Mouse (Mus musculus) adrenal gland, postnatal 10 days (tissue): ENCODE measurements around the gene Magi2. TPM values are rescaled to one million over a fixed set of nuclear protein-coding genes. Genes with fewer than 3 reads are reported as not detected.
"Not testable (repeated sequence)": the region's sequence is repeated elsewhere in the genome, so short reads cannot be mapped to it uniquely, and the experiment has no call there.

Experiments
- DNase-seq: peaks from one replicate; pipeline ENCODE4 v3.0.0; 2021; ENCODE audit warnings: mixed read lengths
- long read RNA-seq, 2 experiments: library from polyadenylated mRNA; stranded (forward); transcript quantifications; one replicate each; pipeline ENCODE4 v2.0.0; 2021
- total RNA-seq, 2 experiments: library from RNA; stranded (reverse); gene quantifications; 2 replicates each; pipeline ENCODE4 v1.2.3; 2021

Gene Magi2
- 1 to 10 TPM; 4.7 to 6.1 TPM for total RNA-seq
- long read RNA-seq, experiment 1, partial matches to known transcripts: 1 of 4 reads
- long read RNA-seq, experiment 1, other reads (novel, unspliced or antisense): 2 of 4 reads
- long read RNA-seq, experiment 2, partial matches to known transcripts: 0 of 3 reads
- long read RNA-seq, experiment 2, other reads (novel, unspliced or antisense): 2 of 3 reads

- DNase-seq: no peak
These were observed at the start of gene Magi2 for GRCm38 (mm10) chr5:19226866-19227243. Gene Magi2, plus strand, starts transcription at chr5:19227036.

- DNase-seq: no peak
These were observed 48.2 kb upstream of the Magi2 start for GRCm38 (mm10) chr5:19178594-19178993.

- DNase-seq: no peak
These were observed 40.7 kb upstream of the Magi2 start for GRCm38 (mm10) chr5:19186175-19186574.

- DNase-seq: no peak
These were observed 15.2 kb upstream of the Magi2 start for GRCm38 (mm10) chr5:19211665-19212064.

- peak; percentile 85 for DNase-seq
These were observed 531 bp upstream of the Magi2 start for GRCm38 (mm10) chr5:19226144-19226865.

GRCm38 (mm10) chr5:19227281-19227680 lies 445 bp downstream of the Magi2 start:
- DNase-seq: peak; percentile 35

- peak; percentile 77 for DNase-seq
These were observed 1.0 kb downstream of the Magi2 start for GRCm38 (mm10) chr5:19227791-19228331.

GRCm38 (mm10) chr5:19241797-19242196 lies 15.0 kb downstream of the Magi2 start:
- no peak for DNase-seq

GRCm38 (mm10) chr5:19246426-19246825 lies 19.6 kb downstream of the Magi2 start:
- DNase-seq: peak; percentile 58

GRCm38 (mm10) chr5:19247266-19247665 lies 20.4 kb downstream of the Magi2 start:
- DNase-seq: no peak

GRCm38 (mm10) chr5:19262816-19263215 lies 36.0 kb downstream of the Magi2 start:
- no peak for DNase-seq

- DNase-seq: peak; percentile 10
These were observed 37.8 kb downstream of the Magi2 start for GRCm38 (mm10) chr5:19264627-19265026.

GRCm38 (mm10) chr5:19292581-19292980 lies 65.7 kb downstream of the Magi2 start:
- no peak for DNase-seq

- no peak for DNase-seq
These were observed 79.8 kb downstream of the Magi2 start for GRCm38 (mm10) chr5:19306656-19307055.

- DNase-seq: no peak
These were observed 83.0 kb downstream of the Magi2 start for GRCm38 (mm10) chr5:19309870-19310269.

GRCm38 (mm10) chr5:19322532-19322931 lies 95.7 kb downstream of the Magi2 start:
- no peak for DNase-seq

GRCm38 (mm10) chr5:19337561-19337960 lies 110.7 kb downstream of the Magi2 start:
- no peak for DNase-seq

- no peak for DNase-seq
These were observed 141.3 kb downstream of the Magi2 start for GRCm38 (mm10) chr5:19368175-19368574.

- no peak for DNase-seq
These were observed 169.0 kb downstream of the Magi2 start for GRCm38 (mm10) chr5:19395876-19396275.

GRCm38 (mm10) chr5:19400299-19400698 lies 173.5 kb downstream of the Magi2 start:
- no peak for DNase-seq

GRCm38 (mm10) chr5:19400738-19401408 lies 174.0 kb downstream of the Magi2 start:
- peak; percentile 9 for DNase-seq

GRCm38 (mm10) chr5:19404268-19404667 lies 177.4 kb downstream of the Magi2 start:
- not testable (repeated sequence) for DNase-seq

GRCm38 (mm10) chr5:19414556-19414955 lies 187.7 kb downstream of the Magi2 start:
- no peak for DNase-seq
